Mouse (Mus musculus): ENCODE measurements around the gene Zfp160. TPM values are rescaled to one million over a fixed set of nuclear protein-coding genes. Genes with fewer than 3 reads are reported as not detected.
"Not testable (repeated sequence)": the region's sequence is repeated elsewhere in the genome, so short reads cannot be mapped to it uniquely, and the experiment has no call there.

Zfp160 gene
- polyA plus RNA-seq, 1 experiment = 4.0 TPM

DNA sequence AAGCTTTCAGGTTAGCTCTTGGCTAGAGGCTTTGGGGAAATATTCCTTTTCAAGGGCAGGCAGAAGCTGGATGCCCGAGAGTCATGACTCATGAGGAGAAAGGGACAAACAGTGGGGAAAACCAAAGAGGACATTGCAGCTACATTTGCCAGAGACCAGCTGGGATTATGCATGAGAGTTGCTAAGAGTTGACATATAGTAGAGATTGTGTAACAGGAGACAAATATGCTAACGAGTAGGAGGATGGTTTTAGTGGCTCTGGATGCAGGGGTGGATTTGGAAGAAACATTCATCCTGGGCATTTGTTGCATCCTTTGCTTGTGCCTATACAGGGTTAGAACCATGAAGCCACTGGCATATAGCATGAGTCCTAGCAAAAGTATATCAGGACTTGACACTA lies 15.0 kb upstream of the Zfp160 start:
- Histone ChIP-seq H3ac (ENCODE audit: control insufficient read depth, insufficient read length) (no peak overlapping the region), H3K36me3 (ENCODE audit: control insufficient read depth, insufficient read depth) (no peaks in the 10 kb centered on the region), H3K4me3 (no peak overlapping the region), H3K4me2 (ENCODE audit: low read depth) (no peak overlapping the region), H3K79me2 (ENCODE audit: control insufficient read depth, insufficient read depth) (no peaks in the 10 kb centered on the region), H3K27me3 (ENCODE audit: control insufficient read depth, insufficient read depth, insufficient read length) (no peaks in the 10 kb centered on the region)
- TF ChIP-seq E2F4 (IDR thresholded peaks at IDR 0.05; ENCODE audit: insufficient read depth) (no peak), MYOD1 (IDR thresholded peaks at IDR 0.05; ENCODE audit: control insufficient read depth in 1 of 3, insufficient read length in 2 of 3, low read depth in 2 of 3) (no peak), MYOG (IDR thresholded peaks at IDR 0.05; ENCODE audit: control insufficient read depth in 1 of 3, insufficient read depth in 1 of 3, insufficient read length in 2 of 3, low read depth in 2 of 3) (no peak), REST (IDR thresholded peaks at IDR 0.05; ENCODE audit: insufficient read depth, insufficient read length) (no peak), POLR2AphosphoS2 (IDR thresholded peaks at IDR 0.05; ENCODE audit: insufficient read length, low read depth) (no peak), POLR2A (IDR thresholded peaks at IDR 0.05; ENCODE audit: insufficient read length, low read depth) (no peak), TCF12 (IDR thresholded peaks at IDR 0.05; ENCODE audit: insufficient read depth, poor library complexity, severe bottlenecking) (no peak), TCF3 (IDR thresholded peaks at IDR 0.05; ENCODE audit: insufficient read length, low read depth) (no peak), MAX (IDR thresholded peaks at IDR 0.05; ENCODE audit: low read depth) (no peak), SRF (IDR thresholded peaks at IDR 0.05; ENCODE audit: control insufficient read depth, insufficient read length, low read depth) (no peak), USF1 (IDR thresholded peaks at IDR 0.05; ENCODE audit: low read depth) (no peak), CEBPB (IDR thresholded peaks at IDR 0.05; ENCODE audit: insufficient read depth, poor library complexity, severe bottlenecking) (no peak)

DNA sequence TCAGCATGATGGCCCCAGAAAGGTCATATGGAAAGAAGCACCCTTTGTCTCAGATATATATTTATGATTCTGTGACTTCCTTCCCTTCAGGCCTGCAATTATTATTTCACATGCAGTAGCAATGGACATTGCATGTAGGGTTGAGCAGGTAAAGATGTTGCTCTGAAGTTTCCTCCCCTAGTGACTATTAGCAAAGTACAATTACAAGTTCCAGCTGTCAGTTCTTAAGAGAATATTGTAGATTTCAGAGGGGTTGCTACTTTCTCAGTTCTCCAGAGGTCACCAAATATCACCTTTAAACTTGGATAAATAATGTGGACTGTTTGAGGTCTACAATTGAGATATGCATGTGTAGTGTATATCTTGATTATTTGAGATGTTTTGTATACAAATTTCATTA lies 12.3 kb upstream of the Zfp160 start, which contains the start of gene Vmn1r233:
TSS of gene Vmn1r233 (minus strand) at position 101 of the 400 bp plus-strand sequence.
- H3K79me2 ChIP-seq (ENCODE audit: control insufficient read depth, insufficient read depth) = no peaks in the 10 kb centered on the region
- H3K4me3 ChIP-seq = no peak within 1 kb of the TSS
- no peaks in the 10 kb centered on the region for H3K36me3 ChIP-seq (ENCODE audit: control insufficient read depth, insufficient read depth)
- no peak within 1 kb of the TSS for H3ac ChIP-seq (ENCODE audit: control insufficient read depth, insufficient read length)
- no peaks in the 10 kb centered on the region for H3K27me3 ChIP-seq (ENCODE audit: control insufficient read depth, insufficient read depth, insufficient read length)
- no peak within 1 kb of the TSS for H3K4me2 ChIP-seq (ENCODE audit: low read depth)
- TF ChIP-seq POLR2A (IDR thresholded peaks at IDR 0.05; ENCODE audit: insufficient read length, low read depth) = no peak
- no peak for TF ChIP-seq POLR2AphosphoS2 (IDR thresholded peaks at IDR 0.05; ENCODE audit: insufficient read length, low read depth)

DNA sequence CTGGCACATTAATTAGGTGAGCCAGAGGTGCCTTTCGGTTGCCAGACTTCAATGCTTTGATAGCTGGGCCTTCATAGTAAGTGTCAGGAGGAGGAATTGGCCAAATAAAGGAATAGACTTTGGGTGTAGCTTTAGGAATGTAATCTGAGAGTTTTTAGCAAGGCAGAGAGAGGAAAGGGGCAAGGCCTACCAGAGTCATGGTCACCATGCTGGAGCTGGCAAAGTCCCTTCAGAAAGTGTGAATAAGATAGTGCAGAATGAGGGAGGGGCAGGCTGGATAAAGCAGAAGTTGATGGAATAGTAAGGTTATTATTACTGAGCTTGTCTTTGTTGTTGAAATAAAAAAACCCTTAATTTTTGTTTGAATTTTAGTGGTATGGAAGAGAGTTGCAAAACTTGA lies 1.0 kb downstream of the Zfp160 start:
- Histone ChIP-seq H3K4me3 (peak overlapping the region; percentile 87), H3K36me3 (ENCODE audit: control insufficient read depth, insufficient read depth) (peaks cover 16% of the 10 kb centered on the region), H3K4me2 (ENCODE audit: low read depth) (peak overlapping the region; percentile 75), H3K27me3 (ENCODE audit: control insufficient read depth, insufficient read depth, insufficient read length) (no peaks in the 10 kb centered on the region), H3K79me2 (ENCODE audit: control insufficient read depth, insufficient read depth) (peaks cover 27% of the 10 kb centered on the region), H3ac (ENCODE audit: control insufficient read depth, insufficient read length) (peak overlapping the region; percentile 35)
- TF ChIP-seq REST (IDR thresholded peaks at IDR 0.05; ENCODE audit: insufficient read depth, insufficient read length) (no peak), MAX (IDR thresholded peaks at IDR 0.05; ENCODE audit: low read depth) (no peak), POLR2AphosphoS2 (IDR thresholded peaks at IDR 0.05; ENCODE audit: insufficient read length, low read depth) (no peak), CEBPB (IDR thresholded peaks at IDR 0.05; ENCODE audit: insufficient read depth, poor library complexity, severe bottlenecking) (no peak), SRF (IDR thresholded peaks at IDR 0.05; ENCODE audit: control insufficient read depth, insufficient read length, low read depth) (no peak), MYOG (IDR thresholded peaks at IDR 0.05; ENCODE audit: control insufficient read depth in 1 of 3, insufficient read depth in 1 of 3, insufficient read length in 2 of 3, low read depth in 2 of 3) (no peak), TCF3 (IDR thresholded peaks at IDR 0.05; ENCODE audit: insufficient read length, low read depth) (no peak), E2F4 (IDR thresholded peaks at IDR 0.05; ENCODE audit: insufficient read depth) (no peak), POLR2A (IDR thresholded peaks at IDR 0.05; ENCODE audit: insufficient read length, low read depth) (no peak), TCF12 (IDR thresholded peaks at IDR 0.05; ENCODE audit: insufficient read depth, poor library complexity, severe bottlenecking) (no peak), MYOD1 (IDR thresholded peaks at IDR 0.05; ENCODE audit: control insufficient read depth in 1 of 3, insufficient read length in 2 of 3, low read depth in 2 of 3) (no peak), USF1 (IDR thresholded peaks at IDR 0.05; ENCODE audit: low read depth) (no peak)

DNA sequence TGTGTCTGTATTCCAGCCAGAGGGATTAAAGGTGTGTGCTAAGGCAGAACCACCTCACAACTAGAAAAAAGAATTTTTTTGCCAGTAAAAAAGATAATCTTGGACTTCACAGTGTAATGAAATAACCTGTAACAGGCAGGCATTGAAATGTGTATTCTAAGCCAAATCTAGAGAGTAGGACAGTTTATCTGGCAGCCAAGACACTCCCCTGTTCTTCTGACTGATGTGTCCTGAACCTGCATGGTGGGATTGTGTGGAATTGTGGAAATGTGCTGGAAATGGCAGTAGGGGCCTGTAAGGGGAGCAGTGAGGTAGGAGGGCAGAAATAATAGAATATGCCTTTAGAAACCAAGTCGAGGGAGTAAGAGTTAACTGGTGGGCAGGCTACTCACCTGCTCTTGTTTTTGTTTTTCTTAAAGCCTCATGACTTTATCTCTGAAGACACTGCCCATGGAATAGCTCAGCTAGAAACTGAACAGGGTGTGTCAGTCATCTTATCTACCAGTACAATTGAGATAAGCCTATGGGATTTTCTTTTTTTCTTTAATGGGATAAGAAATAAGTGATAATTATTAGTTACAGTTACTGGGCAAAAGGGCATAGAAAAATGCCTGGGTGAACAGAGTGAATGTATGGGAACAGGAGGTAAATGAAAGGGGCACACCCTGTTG lies 9.8 kb downstream of the Zfp160 start:
- no peak for TF ChIP-seq REST (IDR thresholded peaks at IDR 0.05; ENCODE audit: insufficient read depth, insufficient read length)
- no peak for TF ChIP-seq SRF (IDR thresholded peaks at IDR 0.05; ENCODE audit: control insufficient read depth, insufficient read length, low read depth)
- TF ChIP-seq TCF3 (IDR thresholded peaks at IDR 0.05; ENCODE audit: insufficient read length, low read depth) = no peak
- TF ChIP-seq MYOG (IDR thresholded peaks at IDR 0.05; ENCODE audit: control insufficient read depth in 1 of 3, insufficient read depth in 1 of 3, insufficient read length in 2 of 3, low read depth in 2 of 3) = no peak
- TF ChIP-seq E2F4 (IDR thresholded peaks at IDR 0.05; ENCODE audit: insufficient read depth) = no peak
- TF ChIP-seq POLR2AphosphoS2 (IDR thresholded peaks at IDR 0.05; ENCODE audit: insufficient read length, low read depth) = no peak
- no peak for TF ChIP-seq POLR2A (IDR thresholded peaks at IDR 0.05; ENCODE audit: insufficient read length, low read depth)
- TF ChIP-seq TCF12 (IDR thresholded peaks at IDR 0.05; ENCODE audit: insufficient read depth, poor library complexity, severe bottlenecking) = no peak
- no peak for TF ChIP-seq USF1 (IDR thresholded peaks at IDR 0.05; ENCODE audit: low read depth)
- Histone ChIP-seq H3K27me3 (ENCODE audit: control insufficient read depth, insufficient read depth, insufficient read length) (no peaks in the 10 kb centered on the region), H3K4me3 (no peak overlapping the region), H3K36me3 (ENCODE audit: control insufficient read depth, insufficient read depth) (peaks cover 62% of the 10 kb centered on the region), H3K4me2 (ENCODE audit: low read depth) (no peak overlapping the region), H3ac (ENCODE audit: control insufficient read depth, insufficient read length) (no peak overlapping the region), H3K79me2 (ENCODE audit: control insufficient read depth, insufficient read depth) (no peaks in the 10 kb centered on the region)

DNA sequence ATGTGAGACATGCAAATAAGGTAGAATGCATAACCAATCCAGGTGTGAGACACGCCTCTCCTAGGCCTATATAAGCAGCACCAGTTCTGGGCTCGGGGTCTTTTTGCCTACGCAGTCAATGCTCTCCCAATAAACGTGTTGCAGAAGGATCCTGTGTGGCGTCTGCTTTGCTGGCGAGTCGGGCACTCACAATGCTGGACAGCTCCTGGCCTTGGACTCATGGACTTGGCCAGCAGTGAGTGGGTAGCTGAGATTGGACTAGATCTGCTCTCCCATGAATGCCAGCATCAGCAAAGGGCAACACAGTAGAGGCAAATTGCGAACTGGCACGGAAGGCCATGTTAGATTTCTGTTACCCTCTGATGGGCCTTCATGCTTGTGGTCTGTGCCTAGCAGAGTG lies 39.3 kb downstream of the Zfp160 start:
- not testable (repeated sequence) for H3K36me3 ChIP-seq (ENCODE audit: control insufficient read depth, insufficient read depth); H3K27me3 ChIP-seq (ENCODE audit: control insufficient read depth, insufficient read depth, insufficient read length); H3ac ChIP-seq (ENCODE audit: control insufficient read depth, insufficient read length); H3K4me2 ChIP-seq (ENCODE audit: low read depth); H3K4me3 ChIP-seq; H3K79me2 ChIP-seq (ENCODE audit: control insufficient read depth, insufficient read depth)
- peak; percentile 53 for TF ChIP-seq REST (IDR thresholded peaks at IDR 0.05; ENCODE audit: insufficient read depth, insufficient read length)
